Mouse (Mus musculus): ENCODE measurements around the gene Dnah17. TPM values are rescaled to one million over a fixed set of nuclear protein-coding genes. Genes with fewer than 3 reads are reported as not detected.

Dnah17 gene
- polyA plus RNA-seq, 1 experiment from 2014 or later, result 0.23 TPM

DNA sequence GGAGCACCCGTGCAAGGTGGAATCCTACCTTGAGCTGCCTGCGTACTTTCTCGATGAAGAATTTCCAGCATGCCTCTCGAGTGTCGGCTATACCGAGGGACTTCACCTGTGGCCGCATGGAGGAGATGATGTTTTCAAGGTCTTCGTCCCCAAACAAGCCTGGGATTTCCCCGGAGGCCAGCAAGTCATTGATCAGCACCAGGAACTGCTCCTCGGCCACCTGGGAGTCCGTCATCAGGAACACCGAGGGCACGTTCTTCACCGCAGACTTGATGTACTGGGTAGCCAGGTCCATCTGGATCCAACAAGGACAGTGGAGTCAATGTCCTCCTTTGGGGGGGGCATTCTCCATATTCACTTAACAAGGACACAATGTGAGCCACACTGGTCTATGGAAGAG lies 70.4 kb downstream of the Dnah17 start:
- ATAC-seq, result no peak
- Histone ChIP-seq H3K36me3 (ENCODE audit: control insufficient read depth, insufficient read depth, low read length) (no peaks in the 10 kb centered on the region), H3K4me3 (ENCODE audit: low read length) (no peak overlapping the region), H3K9me3 (ENCODE audit: control insufficient read depth, low read length) (no peaks in the 10 kb centered on the region), H3K9ac (ENCODE audit: low read depth, low read length) (no peak overlapping the region), H3K27ac (ENCODE audit: low read depth, low read length) (no peak overlapping the region), H3K4me1 (ENCODE audit: control insufficient read depth, insufficient read depth, low read depth, low read length) (no peaks in the 10 kb centered on the region), H3K4me2 (ENCODE audit: low read length) (no peak overlapping the region), H3K27me3 (replicated peaks; ENCODE audit: control insufficient read depth, insufficient read depth, low read length) (no peaks in the 10 kb centered on the region)
- WGBS, result 87% methylated on average over 14 of the region's 14 CpGs

DNA sequence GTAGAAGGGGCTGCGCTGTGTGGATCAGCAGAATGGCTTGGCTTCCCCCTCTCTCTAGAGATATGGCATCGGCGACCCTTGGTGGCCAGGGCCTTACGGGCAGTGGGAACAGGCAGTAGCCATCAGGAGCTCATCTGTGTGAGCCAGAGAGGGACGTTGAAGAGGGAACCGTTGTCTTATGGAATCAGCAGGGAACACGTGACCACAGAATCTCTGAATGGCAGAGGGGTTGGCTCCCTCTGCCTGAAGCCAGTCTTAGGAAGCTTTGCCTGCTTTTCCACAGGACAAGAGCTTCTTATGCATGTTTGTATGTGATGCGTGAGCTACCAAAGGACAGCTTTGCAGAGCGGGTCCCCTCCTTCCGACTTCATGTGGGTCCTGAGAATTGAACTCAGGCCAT lies 71.6 kb downstream of the Dnah17 start:
- Histone ChIP-seq H3K9me3 (ENCODE audit: control insufficient read depth, low read length) (no peaks in the 10 kb centered on the region), H3K27ac (ENCODE audit: low read depth, low read length) (no peak overlapping the region), H3K4me2 (ENCODE audit: low read length) (no peak overlapping the region), H3K36me3 (ENCODE audit: control insufficient read depth, insufficient read depth, low read length) (no peaks in the 10 kb centered on the region), H3K4me3 (ENCODE audit: low read length) (no peak overlapping the region), H3K27me3 (replicated peaks; ENCODE audit: control insufficient read depth, insufficient read depth, low read length) (no peaks in the 10 kb centered on the region), H3K9ac (ENCODE audit: low read depth, low read length) (0 out of 2 replicates have a peak overlapping the region, but pooled peaks have one; percentile 7), H3K4me1 (ENCODE audit: control insufficient read depth, insufficient read depth, low read depth, low read length) (no peaks in the 10 kb centered on the region)
- ATAC-seq, result no peak
- 58% methylated on average over 10 of the region's 10 CpGs for WGBS

DNA sequence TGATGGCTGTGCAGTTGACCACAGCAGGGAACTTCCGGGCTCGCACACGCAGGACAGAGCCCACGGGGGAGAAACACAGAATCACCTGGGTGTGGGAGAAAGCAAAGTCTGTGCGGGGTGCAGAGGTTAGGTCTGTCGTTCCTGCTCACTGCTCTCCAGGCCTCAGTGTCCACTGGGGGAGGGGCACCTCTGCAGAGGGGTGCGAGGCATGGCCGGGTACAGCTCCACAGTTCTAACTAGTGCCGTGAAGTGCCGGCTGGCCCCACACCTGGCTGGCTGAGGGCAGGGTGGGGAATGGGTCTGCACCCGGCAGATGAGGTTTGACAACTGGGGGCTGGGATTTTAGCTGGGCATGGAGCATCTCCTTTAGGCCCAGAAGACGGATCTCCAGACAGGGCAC lies 72.1 kb downstream of the Dnah17 start:
- Histone ChIP-seq H3K4me3 (ENCODE audit: low read length) (no peak overlapping the region), H3K4me2 (ENCODE audit: low read length) (no peak overlapping the region), H3K27ac (ENCODE audit: low read depth, low read length) (no peak overlapping the region), H3K4me1 (ENCODE audit: control insufficient read depth, insufficient read depth, low read depth, low read length) (no peaks in the 10 kb centered on the region), H3K36me3 (ENCODE audit: control insufficient read depth, insufficient read depth, low read length) (no peaks in the 10 kb centered on the region), H3K9me3 (ENCODE audit: control insufficient read depth, low read length) (no peaks in the 10 kb centered on the region), H3K9ac (ENCODE audit: low read depth, low read length) (0 out of 2 replicates have a peak overlapping the region, but pooled peaks have one; percentile 7), H3K27me3 (replicated peaks; ENCODE audit: control insufficient read depth, insufficient read depth, low read length) (no peaks in the 10 kb centered on the region)
- 78% methylated on average over 12 of the region's 12 CpGs for WGBS
- ATAC-seq, result no peak

DNA sequence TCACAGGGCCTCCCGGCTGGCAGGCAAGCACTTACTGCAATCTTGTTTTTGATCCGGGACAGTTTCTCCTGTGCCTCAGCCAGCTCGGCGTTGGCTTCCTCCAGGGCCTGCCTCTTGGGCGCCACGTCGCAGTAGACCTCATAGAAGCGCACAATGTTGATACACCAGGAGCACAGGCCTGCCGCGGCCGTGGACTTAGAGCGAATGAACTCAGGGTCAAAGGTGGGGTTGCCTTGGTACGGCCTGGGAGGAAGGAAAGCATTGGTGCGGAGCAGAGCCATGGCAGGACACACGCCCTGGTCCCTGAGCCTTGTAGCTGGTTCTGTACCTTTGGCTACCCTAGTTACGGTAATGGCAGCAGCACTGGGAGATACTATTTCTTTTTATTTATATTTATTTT lies 80.3 kb downstream of the Dnah17 start:
- 85% methylated on average over 16 of the region's 16 CpGs for WGBS
- H3K4me1 ChIP-seq (ENCODE audit: control insufficient read depth, insufficient read depth, low read depth, low read length), result no peaks in the 10 kb centered on the region
- no peaks in the 10 kb centered on the region for H3K36me3 ChIP-seq (ENCODE audit: control insufficient read depth, insufficient read depth, low read length)
- H3K4me2 ChIP-seq (ENCODE audit: low read length), result no peak overlapping the region
- H3K9me3 ChIP-seq (ENCODE audit: control insufficient read depth, low read length), result no peaks in the 10 kb centered on the region
- H3K27ac ChIP-seq (ENCODE audit: low read depth, low read length), result no peak overlapping the region
- no peak overlapping the region for H3K9ac ChIP-seq (ENCODE audit: low read depth, low read length)
- no peaks in the 10 kb centered on the region for H3K27me3 ChIP-seq (replicated peaks; ENCODE audit: control insufficient read depth, insufficient read depth, low read length)
- no peak overlapping the region for H3K4me3 ChIP-seq (ENCODE audit: low read length)
- ATAC-seq, result no peak

DNA sequence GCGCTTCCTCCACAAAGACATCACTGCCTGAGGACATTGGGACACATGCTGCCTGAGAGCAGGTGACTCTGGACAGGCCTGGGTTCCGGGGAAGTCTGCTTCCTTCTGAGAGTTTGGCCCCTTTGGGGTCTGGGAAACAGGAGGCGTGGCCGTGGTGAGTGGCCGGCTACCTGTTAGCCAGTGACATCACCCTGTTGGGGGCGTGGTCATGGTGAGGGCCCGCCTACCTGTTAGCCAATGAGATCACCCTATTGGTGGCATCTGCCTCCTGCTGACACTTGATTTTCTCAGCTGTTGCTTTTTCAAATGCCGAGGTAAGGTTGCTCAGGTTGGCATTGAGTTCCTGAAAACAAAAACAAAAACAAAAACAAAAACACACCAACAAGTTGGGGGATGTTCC lies 80.8 kb downstream of the Dnah17 start:
- no peak for ATAC-seq
- H3K36me3 ChIP-seq (ENCODE audit: control insufficient read depth, insufficient read depth, low read length), result no peaks in the 10 kb centered on the region

DNA sequence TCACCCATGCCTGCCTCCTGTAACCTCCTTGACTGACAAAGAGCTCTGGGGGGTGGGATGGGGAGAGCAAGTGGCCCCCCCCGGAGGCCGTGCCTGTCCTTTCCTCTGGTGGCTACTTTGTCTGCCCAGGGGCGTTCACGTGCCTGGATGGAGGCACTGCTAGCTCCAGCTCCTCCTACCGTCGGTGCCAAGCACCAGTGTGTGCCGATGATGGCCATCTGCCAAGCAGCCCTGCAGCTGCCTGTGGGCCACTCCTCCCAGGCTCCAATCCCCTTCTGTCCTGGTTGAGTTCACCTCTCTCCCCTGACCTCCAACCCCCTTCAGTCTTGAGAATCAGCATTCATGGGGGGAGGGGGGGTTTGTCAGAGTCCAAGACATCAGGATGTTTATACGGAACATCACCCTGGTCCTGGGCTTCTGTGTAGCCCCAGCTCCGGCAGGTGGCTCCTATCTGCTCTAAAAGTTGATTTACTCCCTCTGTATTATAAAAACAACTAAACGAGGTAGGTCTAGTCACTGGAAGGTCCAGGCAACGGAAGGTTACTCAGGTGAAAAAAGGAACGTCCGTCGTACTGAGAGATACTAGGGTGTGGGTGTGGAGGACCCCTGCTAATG lies 87.0 kb downstream of the Dnah17 start:
- H3K36me3 ChIP-seq (ENCODE audit: control insufficient read depth, insufficient read depth, low read length), result no peaks in the 10 kb centered on the region
- no peaks in the 10 kb centered on the region for H3K27me3 ChIP-seq (replicated peaks; ENCODE audit: control insufficient read depth, insufficient read depth, low read length)
- H3K4me2 ChIP-seq (ENCODE audit: low read length), result no peak overlapping the region
- 50% methylated on average over 14 of the region's 14 CpGs for WGBS
- ATAC-seq, result peak; percentile 37; the same call in 1 of the 2 replicates
- no peak overlapping the region for H3K4me3 ChIP-seq (ENCODE audit: low read length)
- H3K9me3 ChIP-seq (ENCODE audit: control insufficient read depth, low read length), result no peaks in the 10 kb centered on the region
- H3K9ac ChIP-seq (ENCODE audit: low read depth, low read length), result no peak overlapping the region; the same call in 1 of the 2 replicates
- peaks cover 4% of the 10 kb centered on the region; the same call in 1 of the 2 replicates for H3K4me1 ChIP-seq (ENCODE audit: control insufficient read depth, insufficient read depth, low read depth, low read length)
- H3K27ac ChIP-seq (ENCODE audit: low read depth, low read length), result no peak overlapping the region

More for the DNA sequence above, 80.8 kb downstream of the Dnah17 start:
- H3K9me3 ChIP-seq (ENCODE audit: control insufficient read depth, low read length), result no peaks in the 10 kb centered on the region
- 34% methylated on average over 8 of the region's 8 CpGs for WGBS
- H3K4me2 ChIP-seq (ENCODE audit: low read length), result no peak overlapping the region
- no peaks in the 10 kb centered on the region for H3K27me3 ChIP-seq (replicated peaks; ENCODE audit: control insufficient read depth, insufficient read depth, low read length)
- H3K9ac ChIP-seq (ENCODE audit: low read depth, low read length), result no peak overlapping the region
- H3K4me3 ChIP-seq (ENCODE audit: low read length), result no peak overlapping the region
- no peaks in the 10 kb centered on the region for H3K4me1 ChIP-seq (ENCODE audit: control insufficient read depth, insufficient read depth, low read depth, low read length)
- no peak overlapping the region for H3K27ac ChIP-seq (ENCODE audit: low read depth, low read length)

DNA sequence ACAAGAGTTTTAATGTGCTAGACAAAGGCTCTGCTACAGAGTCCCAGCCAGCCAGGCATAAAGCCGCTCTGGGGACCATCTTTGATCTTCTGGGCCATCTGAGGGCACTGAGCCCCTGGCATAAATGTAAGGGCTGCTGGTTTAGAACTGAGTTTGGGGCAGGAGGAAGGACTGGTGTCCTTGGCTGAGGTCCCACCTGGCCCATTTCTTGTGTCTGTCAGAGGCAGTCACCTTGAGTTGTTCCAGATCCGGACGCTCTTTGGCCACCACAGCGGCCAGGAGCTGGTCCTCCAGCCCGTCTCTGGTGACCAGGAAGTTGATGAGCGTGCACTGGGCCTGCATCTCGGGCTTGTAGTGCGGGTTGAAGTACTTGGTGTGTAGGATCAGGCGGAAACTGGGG lies 87.6 kb downstream of the Dnah17 start:
- no peak overlapping the region for H3K27ac ChIP-seq (ENCODE audit: low read depth, low read length)
- no peaks in the 10 kb centered on the region for H3K36me3 ChIP-seq (ENCODE audit: control insufficient read depth, insufficient read depth, low read length)
- ATAC-seq, result 0 out of 2 replicates have a peak, but pooled peaks have one; percentile 17
- no peak overlapping the region for H3K4me2 ChIP-seq (ENCODE audit: low read length)
- no peak overlapping the region; the same call in 1 of the 2 replicates for H3K9ac ChIP-seq (ENCODE audit: low read depth, low read length)
- peaks cover 4% of the 10 kb centered on the region; the same call in 1 of the 2 replicates for H3K4me1 ChIP-seq (ENCODE audit: control insufficient read depth, insufficient read depth, low read depth, low read length)
- no peaks in the 10 kb centered on the region for H3K9me3 ChIP-seq (ENCODE audit: control insufficient read depth, low read length)
- no peak overlapping the region for H3K4me3 ChIP-seq (ENCODE audit: low read length)
- no peaks in the 10 kb centered on the region for H3K27me3 ChIP-seq (replicated peaks; ENCODE audit: control insufficient read depth, insufficient read depth, low read length)
- WGBS, result 79% methylated on average over 9 of the region's 9 CpGs

DNA sequence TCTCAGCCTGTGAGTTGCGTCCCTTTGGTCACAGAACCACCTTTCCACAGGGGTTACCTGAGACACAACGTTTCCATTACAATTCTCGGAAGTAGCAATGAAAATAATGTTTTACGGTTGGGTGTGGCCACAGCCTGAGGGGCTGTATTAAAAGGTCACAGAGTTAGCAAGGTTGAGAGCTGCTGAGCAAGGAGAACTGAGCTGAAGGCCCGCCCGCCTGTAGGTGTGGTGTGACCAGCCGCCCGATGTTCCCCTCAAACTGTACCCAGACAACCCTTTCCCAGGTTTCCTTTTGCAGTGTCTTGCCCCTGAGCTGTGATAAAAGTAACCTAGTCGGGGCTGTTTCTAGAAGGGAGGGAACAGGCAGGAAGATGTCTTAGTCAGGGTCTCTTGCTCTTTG lies 95.4 kb downstream of the Dnah17 start:
- Histone ChIP-seq H3K9ac (ENCODE audit: low read depth, low read length) (no peak overlapping the region), H3K4me2 (ENCODE audit: low read length) (no peak overlapping the region), H3K4me1 (ENCODE audit: control insufficient read depth, insufficient read depth, low read depth, low read length) (no peaks in the 10 kb centered on the region), H3K9me3 (ENCODE audit: control insufficient read depth, low read length) (0 out of 2 replicates have a peak, but pooled peaks cover 2% of the 10 kb centered on the region), H3K4me3 (ENCODE audit: low read length) (no peak overlapping the region), H3K27ac (ENCODE audit: low read depth, low read length) (no peak overlapping the region), H3K27me3 (replicated peaks; ENCODE audit: control insufficient read depth, insufficient read depth, low read length) (no peaks in the 10 kb centered on the region), H3K36me3 (ENCODE audit: control insufficient read depth, insufficient read depth, low read length) (peaks cover 5% of the 10 kb centered on the region; the same call in 1 of the 2 replicates)
- ATAC-seq, result no peak
- 87% methylated on average over 9 of the region's 9 CpGs for WGBS

DNA sequence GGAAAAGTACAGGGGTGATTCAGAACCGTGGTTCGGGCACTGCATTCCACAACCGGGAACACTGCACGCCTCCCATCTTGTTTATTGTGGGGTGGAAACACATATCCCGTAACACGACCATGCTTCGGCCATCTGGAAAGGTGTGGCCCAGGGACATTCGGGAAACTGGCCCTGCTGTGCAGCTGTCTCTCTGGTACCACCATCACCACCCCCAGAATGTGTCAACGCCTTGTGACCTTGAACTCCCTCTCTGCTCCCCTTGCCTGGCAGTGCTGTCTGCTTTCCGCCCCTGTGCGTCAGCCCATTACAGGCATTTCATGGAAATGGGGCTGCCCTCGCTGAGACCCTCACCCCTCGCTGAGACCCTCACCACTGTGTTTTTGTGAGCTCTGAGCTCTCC lies 96.0 kb downstream of the Dnah17 start:
- no peak overlapping the region for H3K4me2 ChIP-seq (ENCODE audit: low read length)
- H3K4me1 ChIP-seq (ENCODE audit: control insufficient read depth, insufficient read depth, low read depth, low read length), result no peaks in the 10 kb centered on the region
- no peak for ATAC-seq
- H3K36me3 ChIP-seq (ENCODE audit: control insufficient read depth, insufficient read depth, low read length), result peaks cover 5% of the 10 kb centered on the region; the same call in 1 of the 2 replicates
- H3K27ac ChIP-seq (ENCODE audit: low read depth, low read length), result no peak overlapping the region
- 85% methylated on average over 13 of the region's 13 CpGs for WGBS
- H3K27me3 ChIP-seq (replicated peaks; ENCODE audit: control insufficient read depth, insufficient read depth, low read length), result no peaks in the 10 kb centered on the region
- no peak overlapping the region for H3K4me3 ChIP-seq (ENCODE audit: low read length)
- 0 out of 2 replicates have a peak, but pooled peaks cover 2% of the 10 kb centered on the region for H3K9me3 ChIP-seq (ENCODE audit: control insufficient read depth, low read length)
- H3K9ac ChIP-seq (ENCODE audit: low read depth, low read length), result no peak overlapping the region
